In genomic region chr14:11377846-11378245, GRCm38 (mm10) we compare ENCODE assay signal across 29 mouse cellular contexts.
"Had no signal": no experiment of that assay in that cellular context is flagged by ENCODE, and none has a peak within 500 bp of the region (broad histone marks: within the 10 kb centered on the region; RNA-seq: fewer than 3 reads in every experiment).

No protein-coding gene starts in this region.

- H3K27ac ChIP-seq: embryonic facial prominence, embryonic 10.5 days; embryonic facial prominence, embryonic 12.5 days; embryonic facial prominence, embryonic 13.5 days; embryonic facial prominence, embryonic 15.5 days; forebrain, embryonic 10.5 days; forebrain, embryonic 12.5 days; forebrain, embryonic 13.5 days; forebrain, embryonic 15.5 days; gastrocnemius, adult 2 months; heart, adult 2 months; heart, embryonic 10.5 days had no signal

- H3K4me1 ChIP-seq: embryonic facial prominence, embryonic 10.5 days; embryonic facial prominence, embryonic 12.5 days; embryonic facial prominence, embryonic 13.5 days; embryonic facial prominence, embryonic 15.5 days; forebrain, embryonic 10.5 days; forebrain, embryonic 12.5 days; forebrain, embryonic 13.5 days; forebrain, embryonic 15.5 days; heart, embryonic 10.5 days had no signal

- H3K9ac ChIP-seq: embryonic facial prominence, embryonic 12.5 days; embryonic facial prominence, embryonic 13.5 days; embryonic facial prominence, embryonic 15.5 days; forebrain, embryonic 12.5 days; forebrain, embryonic 13.5 days; forebrain, embryonic 15.5 days; forebrain, postnatal 0 days had no signal

- H3K4me3 ChIP-seq: embryonic facial prominence, embryonic 10.5 days; embryonic facial prominence, embryonic 12.5 days; embryonic facial prominence, embryonic 13.5 days; embryonic facial prominence, embryonic 15.5 days; erythroblast, embryonic 14.5 days; forebrain, embryonic 10.5 days; forebrain, embryonic 12.5 days; forebrain, embryonic 13.5 days; forebrain, embryonic 15.5 days; gastrocnemius, adult 2 months; heart, adult 2 months; heart, embryonic 10.5 days had no signal

- H3K4me2 ChIP-seq: embryonic facial prominence, embryonic 12.5 days; embryonic facial prominence, embryonic 13.5 days; embryonic facial prominence, embryonic 15.5 days; forebrain, embryonic 12.5 days; forebrain, embryonic 13.5 days; forebrain, embryonic 15.5 days; heart, embryonic 11.5 days had no signal

- ATAC-seq: forebrain, embryonic 13.5 days; forebrain, embryonic 14.5 days; forebrain, embryonic 15.5 days; forebrain, embryonic 16.5 days; forebrain, postnatal 0 days had no signal

- H3K36me3 ChIP-seq: embryonic facial prominence, embryonic 10.5 days; embryonic facial prominence, embryonic 12.5 days; embryonic facial prominence, embryonic 13.5 days; embryonic facial prominence, embryonic 15.5 days; forebrain, embryonic 10.5 days; forebrain, embryonic 12.5 days; forebrain, embryonic 15.5 days; heart, embryonic 10.5 days had no signal

- H3K9me3 ChIP-seq: embryonic facial prominence, embryonic 10.5 days; embryonic facial prominence, embryonic 12.5 days; embryonic facial prominence, embryonic 13.5 days; embryonic facial prominence, embryonic 15.5 days; forebrain, embryonic 10.5 days; forebrain, embryonic 12.5 days; forebrain, embryonic 13.5 days; forebrain, embryonic 15.5 days; heart, embryonic 10.5 days had no signal

- H3K27me3 ChIP-seq: embryonic facial prominence, embryonic 12.5 days; embryonic facial prominence, embryonic 13.5 days; embryonic facial prominence, embryonic 15.5 days; forebrain, embryonic 12.5 days; forebrain, embryonic 13.5 days; forebrain, embryonic 15.5 days had no signal

- DNase-seq: cerebellum, adult 8-10 months; cerebellum, adult 9-10 months; cerebellum, adult 9-11 months; cerebellum, postnatal 10 days; cerebellum, postnatal 14 days; cerebellum, postnatal 25 days; cerebellum, postnatal 36 days; embryo, embryonic 11 days; forebrain, postnatal 0 days; gastrocnemius, adult 2 months; gastrocnemius, postnatal 10 days; gastrocnemius, postnatal 14 days; gastrocnemius, postnatal 25 days; gastrocnemius, postnatal 36 days; heart, adult 18-20 months; heart, adult 2 months had no signal
